Mouse (Mus musculus): Measurements from ENCODE around the gene Cul7. TPM values are rescaled to one million over a fixed set of nuclear protein-coding genes. Genes with fewer than 3 reads are reported as not detected.

The Cul7 gene
- polyA plus RNA-seq, 1 experiment from 2014 or later: 46.3 TPM

DNA sequence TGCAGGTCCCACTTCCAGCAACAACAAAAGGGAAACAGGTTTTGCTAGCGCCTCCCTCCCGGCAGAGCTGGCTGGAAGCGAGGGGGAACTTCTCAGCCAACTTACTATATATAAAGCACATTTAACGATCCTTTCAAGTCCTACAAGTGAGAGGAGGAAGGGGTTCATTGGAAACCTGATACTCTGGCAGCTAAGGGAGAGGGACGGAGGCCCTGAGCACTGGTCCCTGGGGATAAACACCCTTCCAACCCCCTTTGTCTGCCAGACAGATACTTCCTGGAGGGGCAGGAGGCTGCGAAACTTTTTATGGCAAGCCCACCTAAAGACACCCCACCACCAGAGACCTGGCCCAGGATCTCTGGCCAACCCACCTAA, 31.8 kb upstream of the Cul7 start:
- H3K9ac ChIP-seq (replicated peaks): peak overlapping the region; percentile 60
- no peak for ATAC-seq
- H3K27ac ChIP-seq: peak overlapping the region; percentile 84
- no peaks in the 10 kb centered on the region for H3K36me3 ChIP-seq
- no peaks in the 10 kb centered on the region for H3K27me3 ChIP-seq
- WGBS: 6% methylated on average over 6 of the region's 6 CpGs
- H3K9me3 ChIP-seq: no peaks in the 10 kb centered on the region
- 0 out of 2 replicates have a peak overlapping the region, but pooled peaks have one; percentile 2 for H3K4me3 ChIP-seq (replicated peaks)
- peak overlapping the region; percentile 39 for H3K4me2 ChIP-seq (replicated peaks)
- H3K4me1 ChIP-seq (replicated peaks): peaks cover 69% of the 10 kb centered on the region

DNA sequence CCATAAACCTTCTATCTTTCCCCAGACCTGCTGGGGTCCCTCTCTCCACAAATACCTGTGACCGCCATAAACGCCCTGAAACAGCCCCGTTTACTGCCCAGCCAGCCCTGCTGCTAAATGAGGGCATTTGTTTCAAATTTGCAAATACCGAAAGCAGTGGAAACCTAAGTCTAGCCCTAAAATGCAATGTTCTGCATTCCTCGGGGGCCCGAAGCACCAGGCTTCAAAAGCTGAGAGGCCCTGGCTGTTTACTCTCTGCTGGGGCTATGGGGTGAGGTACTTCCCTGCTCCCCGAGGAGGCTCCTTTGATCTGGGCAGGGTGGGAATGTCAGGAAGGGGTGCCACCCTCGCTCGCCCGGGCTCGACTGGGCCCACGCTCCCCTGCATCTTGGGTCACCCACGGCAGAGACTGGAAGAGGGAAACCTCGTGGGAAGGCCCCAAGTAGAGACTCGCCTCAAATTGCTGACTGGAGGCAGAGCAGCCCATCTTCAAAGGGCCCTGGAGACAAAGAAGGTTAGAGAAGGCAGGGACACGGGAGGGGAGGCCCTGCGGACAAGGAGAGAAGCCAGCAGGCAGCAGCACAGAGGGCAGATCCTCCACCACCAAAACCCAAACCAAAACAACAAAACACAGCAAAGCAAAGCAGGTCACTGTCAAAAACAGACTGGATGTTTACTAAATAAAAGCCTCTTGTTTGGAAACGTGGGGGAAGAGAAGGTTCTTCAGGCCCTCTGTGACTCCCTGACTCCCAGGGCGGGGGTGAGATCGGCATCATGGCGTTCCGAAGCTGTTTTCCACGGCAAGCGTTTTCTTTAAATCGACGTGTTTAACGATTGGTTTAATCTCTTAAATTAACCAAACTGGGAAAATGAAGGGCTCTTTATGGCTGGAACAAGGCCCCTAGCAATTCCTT, 31.1 kb upstream of the Cul7 start:
- Histone ChIP-seq H3K9me3 (no peaks in the 10 kb centered on the region), H3K4me3 (replicated peaks) (peak overlapping the region; percentile 2; the same call in 1 of the 2 replicates), H3K9ac (replicated peaks) (peak overlapping the region; percentile 60), H3K27me3 (no peaks in the 10 kb centered on the region), H3K4me2 (replicated peaks) (peak overlapping the region; percentile 39), H3K36me3 (no peaks in the 10 kb centered on the region), H3K27ac (peak overlapping the region; percentile 84), H3K4me1 (replicated peaks) (peaks cover 69% of the 10 kb centered on the region)
- ATAC-seq: peak; percentile 53
- 4% methylated on average over 27 of the region's 27 CpGs for WGBS

DNA sequence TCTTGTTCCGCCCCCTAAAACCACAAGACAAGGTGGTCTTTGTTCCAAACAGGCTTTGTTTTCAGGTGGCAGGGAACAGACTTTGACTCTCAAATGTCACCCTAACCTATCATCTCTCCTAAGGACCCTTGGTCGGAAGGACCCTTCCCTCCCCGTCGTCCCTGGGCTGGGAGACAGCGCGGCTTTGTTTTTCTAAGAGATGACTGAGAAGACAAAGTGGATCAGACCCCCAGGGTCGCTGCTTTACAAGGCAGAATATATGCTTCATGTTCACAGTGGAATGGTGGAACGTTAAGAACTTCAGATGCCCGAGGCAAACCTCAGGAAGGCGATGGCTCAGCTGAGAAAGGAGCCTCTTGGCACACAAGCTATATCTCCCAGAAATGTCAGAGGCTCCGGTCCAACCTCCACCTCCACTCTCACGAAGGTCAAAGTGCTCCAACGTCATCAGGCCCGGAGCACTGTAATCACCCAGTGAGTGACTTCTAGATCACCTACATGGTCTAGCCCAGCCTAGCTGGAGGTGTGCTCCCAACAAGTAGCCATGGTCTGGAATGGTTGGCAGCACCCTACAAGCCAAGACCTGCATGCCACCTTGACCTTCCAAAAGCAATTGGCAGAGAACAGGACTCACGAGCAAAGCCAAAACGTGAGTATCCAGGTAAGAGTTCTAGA, 30.3 kb upstream of the Cul7 start:
- no peak for ATAC-seq
- H3K36me3 ChIP-seq: no peaks in the 10 kb centered on the region
- peak overlapping the region; percentile 84 for H3K27ac ChIP-seq
- peaks cover 74% of the 10 kb centered on the region for H3K4me1 ChIP-seq (replicated peaks)
- peak overlapping the region; percentile 39 for H3K4me2 ChIP-seq (replicated peaks)
- no peaks in the 10 kb centered on the region for H3K27me3 ChIP-seq
- no peaks in the 10 kb centered on the region for H3K9me3 ChIP-seq
- no peak overlapping the region for H3K4me3 ChIP-seq (replicated peaks)
- WGBS: 33% methylated on average over 16 of the region's 16 CpGs
- H3K9ac ChIP-seq (replicated peaks): peak overlapping the region; percentile 60

DNA sequence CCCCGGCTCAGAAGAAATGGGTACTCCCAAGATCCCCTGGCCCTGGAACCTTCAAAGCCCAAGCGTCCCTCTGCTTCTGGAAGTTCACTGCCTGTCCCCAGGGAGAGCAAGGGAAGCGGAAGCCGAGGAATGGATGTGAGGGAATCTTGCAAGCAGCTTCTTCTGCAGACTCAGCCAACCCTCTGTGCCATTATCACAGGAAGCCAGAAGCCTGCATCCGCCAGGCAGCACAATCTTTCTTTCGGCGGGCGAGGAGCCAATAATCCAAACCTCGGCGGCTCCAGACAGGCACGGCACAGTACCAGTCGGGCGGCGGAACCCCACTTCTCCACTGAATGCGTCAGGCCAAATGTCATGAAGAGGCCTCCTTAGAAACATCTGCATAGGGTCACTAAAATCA, 28.8 kb upstream of the Cul7 start:
- peak overlapping the region; percentile 59 for H3K27ac ChIP-seq
- peaks cover 78% of the 10 kb centered on the region for H3K4me1 ChIP-seq (replicated peaks)
- H3K27me3 ChIP-seq: no peaks in the 10 kb centered on the region
- H3K4me2 ChIP-seq (replicated peaks): no peak overlapping the region
- no peaks in the 10 kb centered on the region for H3K9me3 ChIP-seq
- no peaks in the 10 kb centered on the region for H3K36me3 ChIP-seq
- H3K4me3 ChIP-seq (replicated peaks): no peak overlapping the region
- WGBS: 78% methylated on average over 15 of the region's 15 CpGs
- no peak for ATAC-seq
- no peak overlapping the region for H3K9ac ChIP-seq (replicated peaks)

DNA sequence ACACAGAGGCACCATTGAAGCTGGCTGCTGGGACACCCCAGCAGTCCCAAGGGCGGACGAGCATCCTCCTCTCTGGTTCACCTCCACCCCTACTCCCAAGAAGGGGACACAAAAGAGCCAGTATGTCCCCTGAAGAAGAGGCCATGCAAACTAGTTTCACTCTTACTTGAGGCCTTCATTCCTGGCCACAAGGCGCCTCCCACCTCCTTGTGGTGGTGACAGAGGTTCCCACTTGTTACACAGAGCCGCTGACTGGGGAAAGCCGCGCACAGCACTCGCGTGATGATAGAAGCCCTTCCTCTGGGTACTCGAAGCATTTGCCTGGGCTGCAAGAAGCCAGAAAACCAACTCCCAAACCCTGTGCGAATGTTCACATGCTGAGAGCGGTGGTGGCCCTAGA, 27.9 kb upstream of the Cul7 start:
- H3K4me1 ChIP-seq (replicated peaks): peaks cover 82% of the 10 kb centered on the region

DNA sequence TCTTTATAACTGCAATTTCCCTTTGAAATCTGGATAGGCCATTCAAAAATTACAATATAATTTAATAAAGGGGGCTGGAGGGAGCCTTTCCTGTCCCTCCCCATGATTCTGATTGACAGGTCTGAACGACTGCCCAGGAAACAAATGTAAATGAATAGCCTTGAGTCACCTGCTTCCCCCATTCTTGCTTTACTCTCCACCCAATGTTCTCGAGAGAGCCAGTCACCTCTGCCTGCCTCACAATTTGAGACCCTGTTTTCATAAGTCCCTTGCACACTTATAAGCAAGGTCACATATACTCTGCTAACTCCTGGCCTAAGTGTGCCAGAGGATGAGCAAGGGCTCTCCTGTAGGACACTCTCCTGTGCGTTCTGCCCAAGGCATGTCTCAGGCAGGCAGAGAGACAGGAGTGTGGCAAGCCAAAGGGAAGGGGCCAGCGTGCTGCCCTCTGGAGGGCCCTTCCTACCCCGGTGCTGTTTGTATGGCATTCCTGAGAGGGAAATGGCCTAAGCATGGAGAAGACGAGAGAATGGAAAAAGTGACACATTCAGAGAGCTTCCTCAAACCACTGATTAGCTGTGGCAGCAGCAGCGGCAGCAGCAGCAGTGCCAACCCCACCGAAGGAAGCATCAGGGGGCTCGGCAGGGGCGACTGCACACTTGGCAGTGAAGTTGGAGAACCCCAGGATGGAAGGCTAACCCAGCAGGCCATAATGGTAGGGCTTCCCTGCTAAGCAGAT, 26.1 kb upstream of the Cul7 start:
- Histone ChIP-seq H3K4me2 (replicated peaks) (peak overlapping the region; percentile 4; the same call in 1 of the 2 replicates), H3K9me3 (no peaks in the 10 kb centered on the region), H3K4me3 (replicated peaks) (no peak overlapping the region), H3K36me3 (no peaks in the 10 kb centered on the region), H3K9ac (replicated peaks) (peak overlapping the region; percentile 34; the same call in 1 of the 2 replicates), H3K27me3 (no peaks in the 10 kb centered on the region), H3K27ac (0 out of 2 replicates have a peak overlapping the region, but pooled peaks have one; percentile 20), H3K4me1 (replicated peaks) (peaks cover 78% of the 10 kb centered on the region)
- ATAC-seq: no peak
- 31% methylated on average over 10 of the region's 10 CpGs for WGBS

More for the DNA sequence above, 27.9 kb upstream of the Cul7 start:
- no peaks in the 10 kb centered on the region for H3K9me3 ChIP-seq
- no peak overlapping the region for H3K27ac ChIP-seq
- no peak overlapping the region for H3K4me3 ChIP-seq (replicated peaks)
- H3K27me3 ChIP-seq: no peaks in the 10 kb centered on the region
- H3K36me3 ChIP-seq: no peaks in the 10 kb centered on the region
- 90% methylated on average over 11 of the region's 11 CpGs for WGBS
- no peak overlapping the region for H3K4me2 ChIP-seq (replicated peaks)
- no peak for ATAC-seq
- H3K9ac ChIP-seq (replicated peaks): no peak overlapping the region

DNA sequence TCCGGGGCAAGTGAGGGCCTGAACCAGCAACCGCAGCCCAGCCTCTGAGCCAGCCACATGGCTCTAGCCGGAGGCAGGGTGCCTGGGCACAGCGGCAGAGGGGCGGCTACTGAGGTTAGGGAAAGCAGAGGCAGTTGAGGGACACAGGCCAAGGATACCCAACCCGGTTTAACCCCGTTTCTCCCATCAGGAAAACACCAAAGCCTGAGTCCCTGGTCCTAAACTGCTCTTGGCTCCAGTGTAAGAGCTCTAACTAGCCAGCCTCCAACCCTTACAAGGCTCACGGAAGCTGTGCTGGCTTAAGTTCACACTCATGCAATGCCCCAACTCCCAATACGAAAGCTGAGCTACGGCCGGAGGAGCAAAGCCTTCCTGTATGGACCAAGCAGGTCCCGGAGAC, 25.5 kb upstream of the Cul7 start:
- H3K4me2 ChIP-seq (replicated peaks): peak overlapping the region; percentile 4; the same call in 1 of the 2 replicates
- H3K27me3 ChIP-seq: no peaks in the 10 kb centered on the region
- peak overlapping the region; percentile 34; the same call in 1 of the 2 replicates for H3K9ac ChIP-seq (replicated peaks)
- peaks cover 72% of the 10 kb centered on the region for H3K4me1 ChIP-seq (replicated peaks)
- H3K9me3 ChIP-seq: no peaks in the 10 kb centered on the region
- WGBS: 81% methylated on average over 12 of the region's 12 CpGs
- no peak overlapping the region for H3K4me3 ChIP-seq (replicated peaks)
- no peaks in the 10 kb centered on the region for H3K36me3 ChIP-seq
- H3K27ac ChIP-seq: 0 out of 2 replicates have a peak overlapping the region, but pooled peaks have one; percentile 20
- ATAC-seq: no peak

DNA sequence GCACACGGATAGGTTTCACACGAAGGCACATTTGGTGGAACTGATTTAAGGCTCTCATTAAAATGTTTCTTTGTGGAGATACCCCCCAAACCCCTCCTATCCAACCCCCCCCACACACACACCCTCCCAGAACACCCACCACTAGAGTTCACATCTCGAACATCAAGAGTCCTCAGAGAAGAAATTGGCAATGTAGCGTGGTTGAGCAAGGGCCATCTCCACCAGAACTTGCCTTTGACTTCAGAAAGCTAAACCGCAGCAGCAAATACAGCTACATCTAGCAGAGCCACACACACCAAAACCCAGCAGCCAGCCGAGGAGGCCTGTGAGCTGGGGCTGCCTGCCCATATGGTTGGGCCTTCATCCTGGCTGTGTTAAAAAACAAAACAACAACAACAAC, 22.7 kb upstream of the Cul7 start:
- Histone ChIP-seq H3K9ac (replicated peaks) (peak overlapping the region; percentile 98), H3K9me3 (no peaks in the 10 kb centered on the region), H3K4me1 (replicated peaks) (peaks cover 66% of the 10 kb centered on the region), H3K4me3 (replicated peaks) (peak overlapping the region; percentile 98), H3K4me2 (replicated peaks) (peak overlapping the region; percentile 82), H3K27me3 (no peaks in the 10 kb centered on the region), H3K27ac (no peak overlapping the region), H3K36me3 (peaks cover 21% of the 10 kb centered on the region)
- no peak for ATAC-seq
- 69% methylated on average over 6 of the region's 6 CpGs for WGBS

DNA sequence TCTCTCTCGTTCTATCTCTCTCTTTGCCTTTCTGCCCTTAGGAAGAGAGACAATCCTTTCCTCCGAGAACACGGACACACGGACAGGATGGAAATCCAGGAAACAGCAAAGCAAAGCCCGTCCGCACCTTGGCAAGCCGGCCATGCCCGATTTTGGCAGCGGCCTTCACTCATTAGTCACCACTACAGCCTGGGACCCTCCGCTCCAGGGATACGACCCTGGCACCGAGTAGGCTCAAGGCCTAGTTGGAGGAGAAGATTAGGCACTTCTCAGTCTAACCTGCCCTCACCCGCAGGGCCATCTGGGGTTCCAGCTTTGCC, 21.7 kb upstream of the Cul7 start:
- H3K9me3 ChIP-seq: no peaks in the 10 kb centered on the region
- H3K27ac ChIP-seq: peak overlapping the region; percentile 91
- peak overlapping the region; percentile 82 for H3K4me2 ChIP-seq (replicated peaks)
- H3K4me1 ChIP-seq (replicated peaks): peaks cover 58% of the 10 kb centered on the region
- WGBS: under 1% methylated on average over 13 of the region's 13 CpGs
- H3K36me3 ChIP-seq: peaks cover 31% of the 10 kb centered on the region
- peak overlapping the region; percentile 98 for H3K4me3 ChIP-seq (replicated peaks)
- H3K9ac ChIP-seq (replicated peaks): peak overlapping the region; percentile 98
- H3K27me3 ChIP-seq: no peaks in the 10 kb centered on the region
- ATAC-seq: peak; percentile 12

DNA sequence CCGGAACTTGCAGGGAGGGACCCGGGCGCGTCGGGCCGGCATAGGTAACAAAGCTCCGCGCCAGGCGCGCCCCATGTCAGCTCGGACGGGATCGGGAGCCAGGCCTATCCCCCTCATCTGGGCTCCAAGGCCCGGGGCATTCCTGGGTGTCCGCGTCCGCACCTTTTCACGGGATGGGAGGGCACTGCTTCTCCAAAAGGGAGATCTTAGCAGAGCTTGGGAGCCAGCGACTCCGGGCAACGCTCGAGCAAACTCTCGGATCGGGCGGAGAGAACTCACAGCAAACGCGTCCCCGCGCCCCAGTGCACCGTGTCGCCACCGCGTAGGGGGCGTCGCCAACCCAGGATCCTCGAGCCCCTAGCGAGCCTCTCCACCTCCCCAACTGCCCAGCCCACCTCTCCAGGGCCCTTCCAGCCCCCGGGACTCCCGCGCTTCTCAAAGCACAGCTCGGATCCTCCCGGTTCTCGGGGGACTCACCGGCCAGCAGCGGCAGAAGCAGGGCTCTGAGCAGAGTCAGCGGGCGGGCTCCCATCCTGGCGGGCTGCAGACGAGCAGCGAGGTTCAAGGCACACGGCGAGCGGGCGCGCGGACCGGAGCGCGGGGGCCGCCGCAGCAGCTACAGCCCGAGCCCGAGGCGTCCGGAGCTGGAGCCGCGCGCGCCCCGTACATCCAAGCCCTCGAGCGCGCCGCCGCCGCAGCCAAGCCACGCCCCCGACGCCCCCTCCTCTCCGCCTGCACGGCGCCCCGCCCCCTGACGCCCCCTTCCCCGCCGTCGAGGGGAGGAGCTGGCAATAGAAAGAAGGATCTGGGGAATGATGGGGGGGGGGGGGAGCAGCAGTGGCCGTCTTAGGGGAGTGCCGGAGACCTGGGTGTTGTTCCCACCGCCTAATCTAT, 21.1 kb upstream of the Cul7 start, which contains the start of gene Ptk7:
Gene Ptk7 (minus strand): TSS at position 714 of the 894 bp plus-strand sequence.
- peak within 1 kb of the TSS; percentile 82 for H3K4me2 ChIP-seq (replicated peaks)
- H3K4me1 ChIP-seq (replicated peaks): peaks cover 52% of the 10 kb centered on the region
- H3K9me3 ChIP-seq: no peaks in the 10 kb centered on the region
- no peaks in the 10 kb centered on the region for H3K27me3 ChIP-seq
- H3K4me3 ChIP-seq (replicated peaks): peak within 1 kb of the TSS; percentile 98
- ATAC-seq: peak; percentile 86
- H3K36me3 ChIP-seq: peaks cover 37% of the 10 kb centered on the region
- H3K9ac ChIP-seq (replicated peaks): peak within 1 kb of the TSS; percentile 98
- H3K27ac ChIP-seq: peak within 1 kb of the TSS; percentile 91
- 1% methylated on average over 78 of the region's 90 CpGs for WGBS
